Mouse (Mus musculus) small intestine, adult 2 months (tissue): ENCODE measurements around the gene Mmp25. TPM values are rescaled to one million over a fixed set of nuclear protein-coding genes. Genes with fewer than 3 reads are reported as not detected.
A peak's percentile ranks its signal among the peaks of the same experiment; 100 is the strongest.

Source experiments
- H3K27ac ChIP-seq: fragments of 200-500 bp; 2 replicates; pipeline ENCODE4 v1.5.1; 2012; ENCODE audit warnings: low read depth, low read length, control low read depth, inconsistent platforms; ENCODE audit not compliant: insufficient read depth
- H3K27me3 ChIP-seq: fragments of 200-500 bp; 2 replicates; pipeline ENCODE4 v1.6.1; 2012; ENCODE audit warnings: mild to moderate bottlenecking, moderate library complexity, low read length, inconsistent platforms; ENCODE audit not compliant: control insufficient read depth, insufficient read depth
- H3K36me3 ChIP-seq: fragments of 200-500 bp; 2 replicates; pipeline ENCODE4 v1.6.1; 2012; ENCODE audit warnings: mild to moderate bottlenecking, low read length, control low read depth, inconsistent platforms; ENCODE audit not compliant: control insufficient read depth, insufficient read depth
- H3K4me1 ChIP-seq: fragments of 200-500 bp; 2 replicates; pipeline ENCODE4 v1.6.1; 2012; ENCODE audit warnings: low read length, inconsistent platforms, mixed read lengths; ENCODE audit not compliant: control insufficient read depth, insufficient read depth, insufficient read length
- H3K4me3 ChIP-seq: fragments of 200-500 bp; 2 replicates; pipeline ENCODE4 v1.5.1; 2012; ENCODE audit warnings: low read depth, mild to moderate bottlenecking, control low read depth, inconsistent platforms, low read length, moderate library complexity
- CTCF ChIP-seq: fragments of 200-500 bp; IDR thresholded peaks from 2 replicates; pipeline ENCODE4 v1.5.1; 2012; ENCODE audit warnings: low read depth, mild to moderate bottlenecking, control low read depth, inconsistent platforms, low read length, moderate library complexity, mixed read lengths; ENCODE audit not compliant: insufficient replicate concordance, insufficient read length; ENCODE audit errors: extremely low read depth
- POLR2A ChIP-seq: fragments of 200-500 bp; IDR thresholded peaks from 2 replicates; pipeline ENCODE4 v1.6.1; 2012; ENCODE audit warnings: low read depth, mild to moderate bottlenecking, control low read depth, inconsistent platforms, low read length, moderate library complexity
- WGBS: fragments of 180-500 bp; shearing (Covaris S2); methylation state at CpG from one replicate; pipeline ENCODE4 v1.1.7; 2018; 5-methylcytosine and 5-hydroxymethylcytosine counted together
- polyA plus RNA-seq: library from polyadenylated mRNA; depleted of rRNA; stranded (reverse); fragments of >200 nt; gene quantifications from 2 replicates; pipeline ENCODE4 v1.2.3, GENCODE M21; 2012; rRNA removed

Mmp25 gene
- 1.5 and 1.6 TPM in 2 replicates for polyA plus RNA-seq

GRCm38 (mm10) chr17:23644613-23645495, at the start of gene Mmp25:
TSS of gene Mmp25 (minus strand) at chr17:23645277.
- H3K36me3 ChIP-seq: no peaks in the 10 kb centered on the region
- TF ChIP-seq CTCF: no peak
- no peak for TF ChIP-seq POLR2A
- peaks cover 7% of the 10 kb centered on the region; the same call in 1 of the 2 replicates for H3K4me1 ChIP-seq
- 4% methylated on average over 58 of the region's 58 CpGs for WGBS
- H3K27ac ChIP-seq: no peak within 1 kb of the TSS; the same call in 1 of the 2 replicates
- peaks cover 18% of the 10 kb centered on the region for H3K27me3 ChIP-seq
- H3K4me3 ChIP-seq: peak within 1 kb of the TSS; percentile 52

GRCm38 (mm10) chr17:23694491-23694890, 49.4 kb upstream of the Mmp25 start:
- WGBS: 50% methylated on average over 1 of the region's 1 CpGs

GRCm38 (mm10) chr17:23683856-23684672, 39.0 kb upstream of the Mmp25 start, which contains the start of gene Cldn9:
TSS of gene Cldn9 (minus strand) at chr17:23684026.
- no peaks in the 10 kb centered on the region for H3K36me3 ChIP-seq
- no peak within 1 kb of the TSS for H3K27ac ChIP-seq
- no peak for TF ChIP-seq CTCF
- no peak for TF ChIP-seq POLR2A
- no peak within 1 kb of the TSS for H3K4me3 ChIP-seq
- WGBS: 38% methylated on average over 15 of the region's 15 CpGs
- H3K27me3 ChIP-seq: peaks cover 10% of the 10 kb centered on the region
- H3K4me1 ChIP-seq: no peaks in the 10 kb centered on the region

More at GRCm38 (mm10) chr17:23694491-23694890, 49.4 kb upstream of the Mmp25 start:
- peaks cover 3% of the 10 kb centered on the region; the same call in 1 of the 2 replicates for H3K4me1 ChIP-seq
- peaks cover 4% of the 10 kb centered on the region for H3K27me3 ChIP-seq
- no peaks in the 10 kb centered on the region for H3K36me3 ChIP-seq
- H3K27ac ChIP-seq: no peak overlapping the region
- TF ChIP-seq CTCF: no peak
- no peak overlapping the region for H3K4me3 ChIP-seq

GRCm38 (mm10) chr17:23683226-23683625, 38.1 kb upstream of the Mmp25 start:
- Histone ChIP-seq H3K4me3 (no peak overlapping the region), H3K27me3 (peaks cover 15% of the 10 kb centered on the region), H3K27ac (no peak overlapping the region), H3K4me1 (no peaks in the 10 kb centered on the region), H3K36me3 (no peaks in the 10 kb centered on the region)
- 55% methylated on average over 15 of the region's 15 CpGs for WGBS
- no peak for TF ChIP-seq POLR2A
- no peak for TF ChIP-seq CTCF

- Histone ChIP-seq H3K36me3 (no peaks in the 10 kb centered on the region), H3K4me3 (no peak overlapping the region), H3K27ac (no peak overlapping the region), H3K4me1 (no peaks in the 10 kb centered on the region), H3K27me3 (peaks cover 15% of the 10 kb centered on the region)
- TF ChIP-seq CTCF (no peak), POLR2A (no peak)
- WGBS: 86% methylated on average over 3 of the region's 3 CpGs
These were observed 37.5 kb upstream of the Mmp25 start for GRCm38 (mm10) chr17:23682530-23682929.

GRCm38 (mm10) chr17:23682092-23682491, 37.0 kb upstream of the Mmp25 start:
- Histone ChIP-seq H3K36me3 (no peaks in the 10 kb centered on the region), H3K27ac (no peak overlapping the region), H3K4me1 (no peaks in the 10 kb centered on the region), H3K27me3 (peaks cover 15% of the 10 kb centered on the region), H3K4me3 (no peak overlapping the region)
- WGBS: 27% methylated on average over 4 of the region's 4 CpGs
- TF ChIP-seq CTCF (no peak), POLR2A (no peak)
